Mouse (Mus musculus) liver, embryonic 14.5 days (tissue): ENCODE measurements around the gene Gfy. TPM values are rescaled to one million over a fixed set of nuclear protein-coding genes. Genes with fewer than 3 reads are reported as not detected.

ENCODE experiments used
- ATAC-seq: fragments of 200-750 bp; cut with Nextera tagmentation; 2 replicates; pipeline ENCODE4 v1.8.0; 2017; ENCODE audit warnings: moderate number of reproducible peaks, mild to moderate bottlenecking, moderate library complexity; ENCODE audit not compliant: insufficient read depth
- DNase-seq, 3 experiments: peaks; one replicate each; pipeline ENCODE4 v3.0.0-alpha.2; 2012 to 2013; ENCODE audit warnings: low read depth in 3 of 3, low spot score in 3 of 3
- H3K27ac ChIP-seq: fragments of 300-500 bp; sonication (generic); 2 replicates; pipeline ENCODE4 v1.5.1; 2014; ENCODE audit warnings: moderate library complexity, mild to moderate bottlenecking, control low read depth, inconsistent platforms
- H3K27me3 ChIP-seq: fragments of 300-500 bp; sonication (generic); 2 replicates; pipeline ENCODE4 v1.6.1; 2014; ENCODE audit warnings: mild to moderate bottlenecking, low read length, moderate library complexity; ENCODE audit not compliant: control insufficient read depth, insufficient read depth
- H3K36me3 ChIP-seq: fragments of 300-500 bp; sonication (generic); replicated peaks from 2 replicates; pipeline ENCODE4 v1.6.1; 2014; ENCODE audit warnings: low read depth; ENCODE audit not compliant: control insufficient read depth, insufficient read depth
- H3K4me1 ChIP-seq, 2 experiments: fragments of 200-500 bp in 1 of 2; fragments of 300-500 bp in 1 of 2; sonication (generic) in 1 of 2; replicated peaks; 2 replicates each; pipeline ENCODE4 v1.6.1; 2012 to 2014; ENCODE audit warnings: antibody characterized with exemption in 1 of 2, inconsistent platforms in 1 of 2, low read length in 1 of 2; ENCODE audit not compliant: control insufficient read depth in 2 of 2, insufficient read depth in 2 of 2
- H3K4me2 ChIP-seq: fragments of 300-500 bp; sonication (generic); 2 replicates; pipeline ENCODE4 v1.6.1; 2014; ENCODE audit warnings: low read depth, mild to moderate bottlenecking, control low read depth, moderate library complexity
- H3K4me3 ChIP-seq, 2 experiments: fragments of 200-500 bp in 1 of 2; fragments of 300-500 bp in 1 of 2; sonication (generic) in 1 of 2; 2 replicates each; pipeline ENCODE4 v1.5.1; 2012 to 2014; ENCODE audit warnings: low read depth in 2 of 2, low read length in 2 of 2, mild to moderate bottlenecking in 2 of 2, control low read depth in 1 of 2, inconsistent platforms in 1 of 2, moderate library complexity in 1 of 2; ENCODE audit not compliant: insufficient read depth in 1 of 2
- H3K9ac ChIP-seq: fragments of 300-500 bp; sonication (generic); replicated peaks from 2 replicates; pipeline ENCODE4 v1.6.1; 2014; ENCODE audit warnings: mild to moderate bottlenecking, control low read depth, moderate library complexity
- H3K9me3 ChIP-seq: fragments of 300-500 bp; sonication (generic); 2 replicates; pipeline ENCODE4 v1.6.1; 2016; ENCODE audit warnings: low read length, mixed read lengths; ENCODE audit not compliant: control insufficient read depth
- CTCF ChIP-seq: IDR thresholded peaks from 2 replicates; pipeline ENCODE4 v1.5.1; 2016; ENCODE audit warnings: antibody characterized with exemption, low read depth, control low read depth
- EP300 ChIP-seq: IDR thresholded peaks from 2 replicates; pipeline ENCODE4 v1.6.1; 2016; ENCODE audit warnings: antibody characterized with exemption, low read depth
- WGBS: fragments of 180-500 bp; shearing (Covaris S2); extraction: QIAGEN DNeasy Blood & Tissue Kit; methylation state at CpG from one replicate; pipeline ENCODE4 v1.1.7; 2014; ENCODE audit not compliant: insufficient replicate concordance; 5-methylcytosine and 5-hydroxymethylcytosine counted together
- polyA plus RNA-seq, 2 experiments: library from polyadenylated mRNA; depleted of rRNA in 1 of 2; stranded (reverse) in 1 of 2; unstranded in 1 of 2; fragments of >200 nt; fragmentation: Nextera tagmentation in 1 of 2; extraction: Ambion mirVana in 1 of 2; gene quantifications; 2 replicates each; pipeline versions ENCODE4 v1.2.1 to v1.2.3; 2012 to 2014

The Gfy gene
- polyA plus RNA-seq, 2 experiments = not detected

DNA sequence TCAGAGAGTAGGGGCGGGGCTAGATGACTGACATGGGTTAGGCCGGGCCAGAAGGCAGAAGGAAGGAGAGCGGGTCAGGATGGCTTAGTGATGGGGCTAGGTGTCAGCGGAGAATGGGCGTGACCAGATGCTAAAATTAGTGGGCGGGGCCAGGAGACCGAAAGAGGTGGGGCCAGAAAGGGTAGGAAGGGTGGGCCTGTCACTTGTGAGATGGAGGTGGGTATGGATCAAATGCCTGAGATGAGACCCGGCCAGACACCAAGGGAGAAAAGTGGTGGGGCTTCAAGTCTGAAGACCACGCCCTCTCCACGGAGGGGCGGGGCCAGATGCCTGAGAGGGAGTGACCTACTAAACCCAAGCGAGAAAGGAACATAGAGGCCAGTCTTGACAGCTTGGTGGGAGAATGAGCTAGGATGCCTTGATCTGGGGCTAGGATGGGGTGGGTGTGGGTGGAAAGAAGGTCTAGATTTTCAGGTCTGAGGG, 44.8 kb downstream of the Gfy start:
- WGBS = 2% methylated on average over 12 of the region's 12 CpGs
- Histone ChIP-seq H3K4me3 (peak overlapping the region; percentile 16 to 74), H3K4me2 (peak overlapping the region; percentile 67), H3K9ac (peak overlapping the region; percentile 70), H3K9me3 (no peaks in the 10 kb centered on the region), H3K27me3 (no peaks in the 10 kb centered on the region), H3K36me3 (no peaks in the 10 kb centered on the region), H3K27ac (peak overlapping the region; percentile 51; the same call in 1 of the 2 replicates), H3K4me1 (peaks cover 27 to 44% of the 10 kb centered on the region in 2 experiments)
- TF ChIP-seq CTCF (no peak), EP300 (no peak)
- peak; percentile 63 to 76 (median 66) for DNase-seq
- peak; percentile 36 for ATAC-seq

DNA sequence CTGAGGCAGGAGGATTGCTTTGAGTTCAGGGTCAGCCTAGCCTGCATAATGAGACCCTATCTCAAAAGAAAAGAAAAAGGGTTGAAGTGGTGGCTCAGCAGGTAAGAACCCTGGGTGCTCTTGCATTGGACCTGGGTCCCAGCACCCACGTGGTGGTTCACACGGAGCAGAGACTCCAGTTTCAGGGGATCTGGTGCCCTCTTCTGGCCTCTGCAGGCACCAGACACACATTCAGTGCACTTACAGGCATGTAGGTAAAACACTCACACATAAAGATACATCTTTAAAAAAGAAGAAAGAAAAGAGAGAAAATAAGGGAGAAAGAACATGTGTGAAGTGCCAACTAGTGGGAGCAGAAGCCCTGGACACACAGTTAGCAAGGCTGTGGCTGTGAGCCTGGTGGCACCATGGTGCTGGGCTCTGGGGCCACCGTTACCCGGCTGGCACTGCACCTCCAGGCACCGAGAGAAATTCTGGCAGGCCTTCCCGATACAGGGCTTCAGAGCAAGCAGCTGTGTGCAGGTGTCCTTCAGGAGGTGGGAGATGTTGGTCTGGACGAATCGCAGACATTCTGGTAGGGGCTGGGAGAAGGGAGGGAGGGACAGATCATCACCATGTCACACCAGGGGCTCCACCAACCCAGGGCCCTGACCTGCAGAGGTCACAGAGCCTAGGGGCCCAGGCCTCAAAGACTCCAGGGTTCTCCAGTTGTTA, 45.8 kb downstream of the Gfy start:
- Histone ChIP-seq H3K27me3 (no peaks in the 10 kb centered on the region), H3K9ac (no peak overlapping the region), H3K9me3 (no peaks in the 10 kb centered on the region), H3K4me1 (peaks cover 27 to 42% of the 10 kb centered on the region in 2 experiments), H3K27ac (no peak overlapping the region), H3K36me3 (no peaks in the 10 kb centered on the region), H3K4me2 (no peak overlapping the region), H3K4me3 (no peak overlapping the region)
- TF ChIP-seq EP300 = no peak
- TF ChIP-seq CTCF = peak; percentile 58
- 81% methylated on average over 8 of the region's 8 CpGs for WGBS
- DNase-seq (no peak), ATAC-seq (no peak)

DNA sequence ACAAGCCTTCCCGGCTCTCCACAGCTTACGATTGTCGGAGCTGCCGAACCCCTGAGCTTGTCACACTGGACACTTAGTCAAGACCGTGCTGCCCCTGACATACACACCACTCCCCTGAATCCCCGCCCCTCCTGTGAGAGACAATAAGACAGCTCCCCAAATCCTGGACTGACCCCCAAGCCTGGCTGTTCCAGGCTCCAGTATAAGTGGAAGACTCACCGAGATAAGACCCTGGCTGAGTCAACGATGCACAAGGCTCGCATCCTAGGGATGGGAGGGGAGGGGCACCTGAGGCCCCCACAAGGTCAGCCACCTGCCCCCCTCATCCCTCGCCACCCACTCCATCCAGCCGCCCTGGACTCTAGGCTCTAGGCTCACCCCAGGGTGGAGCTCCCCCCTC, 47.5 kb downstream of the Gfy start:
- Histone ChIP-seq H3K9me3 (no peaks in the 10 kb centered on the region), H3K4me3 (no peak overlapping the region), H3K27me3 (no peaks in the 10 kb centered on the region), H3K4me2 (no peak overlapping the region), H3K27ac (no peak overlapping the region), H3K4me1 (peaks cover 15 to 27% of the 10 kb centered on the region in 2 experiments), H3K9ac (no peak overlapping the region), H3K36me3 (peaks cover 7% of the 10 kb centered on the region)
- ATAC-seq (no peak), DNase-seq (no peak)
- 79% methylated on average over 11 of the region's 11 CpGs for WGBS
- TF ChIP-seq CTCF = no peak
- no peak for TF ChIP-seq EP300

DNA sequence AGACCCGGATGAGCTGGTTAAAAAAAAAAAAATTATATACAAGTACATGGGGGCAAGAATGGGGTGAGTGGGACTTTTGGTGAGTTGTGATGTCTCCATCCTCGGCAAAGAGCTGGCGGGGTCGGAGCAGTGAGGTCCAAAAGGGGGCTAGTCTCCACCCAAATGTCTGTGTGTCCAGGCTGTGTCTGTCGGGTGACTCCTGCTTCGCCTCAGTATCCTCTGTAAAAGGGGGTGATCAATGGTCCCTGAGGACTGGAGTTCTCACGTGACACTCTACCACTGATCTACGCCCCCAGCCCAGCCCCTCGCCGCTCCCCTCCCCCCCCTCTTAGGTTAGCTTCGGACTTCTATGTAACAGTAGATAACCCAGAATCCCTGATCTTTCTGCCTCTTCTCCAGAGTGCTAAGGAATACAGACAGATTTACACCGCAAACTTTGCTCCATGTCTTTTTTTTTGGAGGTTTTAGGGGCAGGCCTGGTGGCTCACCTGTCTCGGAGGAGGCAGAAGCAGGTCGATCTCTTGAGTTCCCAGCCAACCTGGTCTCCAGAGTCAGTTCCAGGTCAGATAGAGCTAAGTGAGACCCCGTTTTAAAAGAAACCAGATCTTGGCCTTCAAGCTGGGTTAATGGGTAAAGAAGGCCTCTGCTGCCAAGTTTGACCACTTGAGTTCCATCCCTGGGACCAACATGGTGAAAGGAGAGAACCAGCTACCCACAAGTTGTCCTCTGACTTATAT, 49.4 kb downstream of the Gfy start:
- H3K27me3 ChIP-seq = no peaks in the 10 kb centered on the region
- peak overlapping the region; percentile 85 for H3K9ac ChIP-seq
- DNase-seq (no peak), ATAC-seq (no peak)
- H3K4me3 ChIP-seq = peak overlapping the region; percentile 28 to 87; a peak in 2 of 4 replicates
- 40% methylated on average over 15 of the region's 15 CpGs for WGBS
- peak overlapping the region; percentile 89 for H3K27ac ChIP-seq
- no peak for TF ChIP-seq EP300
- H3K4me1 ChIP-seq = peaks cover 15 to 25% of the 10 kb centered on the region in 2 experiments
- H3K9me3 ChIP-seq = no peaks in the 10 kb centered on the region
- peaks cover 25% of the 10 kb centered on the region for H3K36me3 ChIP-seq
- H3K4me2 ChIP-seq = peak overlapping the region; percentile 93

DNA sequence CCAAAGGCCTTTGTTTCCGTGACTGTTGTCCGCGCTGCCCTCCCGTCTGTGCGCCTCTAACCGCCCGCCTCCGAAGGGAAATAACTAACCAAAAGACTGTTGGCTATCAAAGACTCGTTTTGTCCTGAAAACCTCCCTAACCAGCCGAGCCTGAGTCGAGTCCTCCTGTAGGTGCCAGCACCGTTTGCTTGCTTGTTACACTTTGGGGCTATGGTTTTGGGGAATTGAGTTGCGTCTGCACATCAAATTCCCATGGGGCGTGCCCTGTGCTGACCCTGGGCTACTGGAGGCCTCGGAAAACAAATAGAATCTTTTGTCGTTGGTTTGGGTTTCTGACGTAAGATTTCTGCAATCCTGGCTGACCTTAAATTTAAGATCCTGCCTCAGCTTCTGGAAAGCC, 50.1 kb downstream of the Gfy start:
- H3K4me3 ChIP-seq = peak overlapping the region; percentile 76 to 87
- H3K4me2 ChIP-seq = peak overlapping the region; percentile 93
- peak overlapping the region; percentile 89 for H3K27ac ChIP-seq
- WGBS = under 1% methylated on average over 17 of the region's 17 CpGs
- H3K4me1 ChIP-seq = peaks cover 16 to 24% of the 10 kb centered on the region in 2 experiments
- peak overlapping the region; percentile 85 for H3K9ac ChIP-seq
- no peaks in the 10 kb centered on the region for H3K9me3 ChIP-seq
- peaks cover 25% of the 10 kb centered on the region for H3K36me3 ChIP-seq
- DNase-seq (no peak), ATAC-seq (peak; percentile 9)
- no peak for TF ChIP-seq CTCF
- TF ChIP-seq EP300 = no peak
- no peaks in the 10 kb centered on the region for H3K27me3 ChIP-seq
